Mouse (Mus musculus): ENCODE results near the gene Ap1g2. TPM values are rescaled to one million over a fixed set of nuclear protein-coding genes. Genes with fewer than 3 reads are reported as not detected.

The Ap1g2 gene
- total RNA-seq, 2 experiments from 2014 or later, result 15.4 to 19.3 TPM

GRCm38 (mm10) chr14:55094704-55095231, 11.6 kb downstream of the Ap1g2 start, which contains the start of gene Thtpa:
Gene Thtpa (plus strand): TSS chr14:55094784.
- peak in 1 of 2 experiments; percentile 76 for DNase-seq (ENCODE audit: low spot score in 2 of 2)
- TF ChIP-seq CTCF (conservative IDR thresholded peaks at IDR 0.05), result no peak
- Histone ChIP-seq H3K27ac (peak within 1 kb of the TSS; percentile 96), H3K4me3 (peak within 1 kb of the TSS; percentile 69)

GRCm38 (mm10) chr14:55093927-55094326, 12.5 kb downstream of the Ap1g2 start:
- no peak for DNase-seq (ENCODE audit: low spot score in 2 of 2)
- Histone ChIP-seq H3K4me3 (no peak overlapping the region), H3K27ac (peak overlapping the region; percentile 96; the same call in 1 of the 2 replicates)
- peak; percentile 34; the same call in 1 of the 2 replicates for TF ChIP-seq CTCF (conservative IDR thresholded peaks at IDR 0.05)

- peak; percentile 59 for TF ChIP-seq CTCF (conservative IDR thresholded peaks at IDR 0.05)
- DNase-seq (ENCODE audit: low spot score in 2 of 2), result peak; percentile 96 to 98
- Histone ChIP-seq H3K4me3 (peak within 1 kb of the TSS; percentile 85), H3K27ac (peak within 1 kb of the TSS; percentile 96)
Observed at GRCm38 (mm10) chr14:55092011-55092577, 14.3 kb downstream of the Ap1g2 start, which contains the start of gene Zfhx2. Gene Zfhx2 (minus strand): TSS chr14:55092324.

GRCm38 (mm10) chr14:55091209-55091865, 15.1 kb downstream of the Ap1g2 start:
- Histone ChIP-seq H3K4me3 (peak overlapping the region; percentile 85), H3K27ac (peak overlapping the region; percentile 96)
- no peak for TF ChIP-seq CTCF (conservative IDR thresholded peaks at IDR 0.05)
- peak in 1 of 2 experiments; percentile 51 for DNase-seq (ENCODE audit: low spot score in 2 of 2)

- no peak for TF ChIP-seq CTCF (conservative IDR thresholded peaks at IDR 0.05)
- Histone ChIP-seq H3K4me3 (peak overlapping the region; percentile 85), H3K27ac (peak overlapping the region; percentile 96)
- peak in 1 of 2 experiments; percentile 75 for DNase-seq (ENCODE audit: low spot score in 2 of 2)
Observed at GRCm38 (mm10) chr14:55089199-55089947, 17.0 kb downstream of the Ap1g2 start.

GRCm38 (mm10) chr14:55086009-55086514, 20.3 kb downstream of the Ap1g2 start:
- peak overlapping the region; percentile 49 for H3K27ac ChIP-seq
- no peak overlapping the region for H3K4me3 ChIP-seq
- TF ChIP-seq CTCF (conservative IDR thresholded peaks at IDR 0.05), result no peak
- no peak for DNase-seq (ENCODE audit: low spot score in 2 of 2)

GRCm38 (mm10) chr14:55085324-55086008, 20.9 kb downstream of the Ap1g2 start:
- no peak overlapping the region for H3K4me3 ChIP-seq
- peak overlapping the region; percentile 49 for H3K27ac ChIP-seq
- no peak for TF ChIP-seq CTCF (conservative IDR thresholded peaks at IDR 0.05)
- DNase-seq (ENCODE audit: low spot score in 2 of 2), result no peak

GRCm38 (mm10) chr14:55083481-55083880, 22.9 kb downstream of the Ap1g2 start:
- no peak overlapping the region for H3K4me3 ChIP-seq
- peak overlapping the region; percentile 23 for H3K27ac ChIP-seq
- TF ChIP-seq CTCF (conservative IDR thresholded peaks at IDR 0.05), result no peak
- DNase-seq (ENCODE audit: low spot score in 2 of 2), result no peak

GRCm38 (mm10) chr14:55081105-55081504, 25.3 kb downstream of the Ap1g2 start:
- DNase-seq (ENCODE audit: low spot score in 2 of 2), result no peak
- 0 out of 2 replicates have a peak overlapping the region, but pooled peaks have one; percentile 2 for H3K27ac ChIP-seq
- H3K4me3 ChIP-seq, result no peak overlapping the region
- no peak for TF ChIP-seq CTCF (conservative IDR thresholded peaks at IDR 0.05)

- Histone ChIP-seq H3K4me3 (no peak overlapping the region), H3K27ac (peak overlapping the region; percentile 89)
- TF ChIP-seq CTCF (conservative IDR thresholded peaks at IDR 0.05), result peak; percentile 96
- DNase-seq (ENCODE audit: low spot score in 2 of 2), result peak; percentile 63 to 83
Observed at GRCm38 (mm10) chr14:55079214-55079970, 27.0 kb downstream of the Ap1g2 start.

GRCm38 (mm10) chr14:55078366-55078989, 27.9 kb downstream of the Ap1g2 start:
- no peak for TF ChIP-seq CTCF (conservative IDR thresholded peaks at IDR 0.05)
- H3K27ac ChIP-seq, result peak overlapping the region; percentile 89
- H3K4me3 ChIP-seq, result peak overlapping the region; percentile 8; the same call in 1 of the 2 replicates
- no peak for DNase-seq (ENCODE audit: low spot score in 2 of 2)
